Mouse (Mus musculus) liver, postnatal 0 days (tissue): Measurements from ENCODE around the gene Myo15b.

Experiments
- CTCF ChIP-seq: sonication (generic); IDR thresholded peaks from 2 replicates; pipeline ENCODE4 v1.5.1; 2016; ENCODE audit warnings: antibody characterized with exemption, low read depth
- EP300 ChIP-seq: IDR thresholded peaks from 2 replicates; pipeline ENCODE4 v1.6.1; 2016; ENCODE audit warnings: antibody characterized with exemption, low read depth, mild to moderate bottlenecking

- TF ChIP-seq CTCF (no peak), EP300 (peak; percentile 38; the same call in 1 of the 2 replicates)
These were observed 75.0 kb downstream of the Myo15b start, which contains the start of the genes Sap30bp and Recql5 for GRCm38 (mm10) chr11:115933108-115933746.
